Mouse (Mus musculus): Measurements from ENCODE around the gene Ambp.

Ambp gene

GRCm38 (mm10) chr4:63118639-63119437 lies 35.8 kb downstream of the Ambp start:
- peak; percentile 68 for DNase-seq

DNA sequence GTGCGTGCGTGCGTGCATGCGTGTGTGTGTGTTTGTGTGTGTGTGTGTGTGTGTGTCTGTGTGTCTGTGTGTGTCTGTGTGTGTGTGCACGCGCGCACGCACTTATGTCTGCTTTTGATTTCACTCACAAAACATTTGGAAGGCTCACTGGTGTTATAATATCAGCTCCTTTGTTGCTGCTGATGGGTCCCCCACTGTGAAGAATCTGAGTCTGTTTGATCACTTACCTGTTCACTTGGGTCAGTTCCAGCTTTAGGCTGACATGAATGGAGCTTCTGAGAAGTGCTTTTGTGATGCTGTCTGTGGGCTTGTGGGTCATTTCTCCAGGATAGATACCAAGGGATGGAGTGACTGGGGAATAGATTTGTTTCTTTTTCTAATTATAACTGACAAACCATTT lies 48.9 kb downstream of the Ambp start:
- DNase-seq: no peak

GRCm38 (mm10) chr4:63102025-63102424 lies 52.6 kb downstream of the Ambp start:
- no peak for DNase-seq

GRCm38 (mm10) chr4:63100478-63100877 lies 54.1 kb downstream of the Ambp start:
- DNase-seq: no peak

DNA sequence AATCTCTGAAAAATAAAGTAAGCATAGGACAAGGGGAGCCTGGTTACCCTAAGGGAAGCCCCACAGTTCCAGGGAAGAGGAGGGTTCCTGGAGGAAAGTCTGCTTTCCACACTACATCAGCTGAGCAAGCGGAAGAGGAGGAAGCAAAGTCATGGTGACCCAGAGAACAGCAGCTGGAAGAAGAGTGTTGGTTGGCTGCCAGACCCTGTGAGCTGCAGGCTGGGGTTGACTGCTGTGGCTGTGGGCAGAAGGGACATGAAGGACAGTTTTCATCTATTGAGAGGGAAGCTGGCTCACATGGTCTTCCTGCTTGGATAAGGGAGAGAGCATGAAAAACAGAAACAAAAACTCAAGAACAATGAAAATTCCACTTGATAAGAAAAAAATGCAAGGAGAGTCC lies 57.0 kb downstream of the Ambp start:
- DNase-seq: no peak

Measured in layer of hippocampus, adult 9-11 months (tissue).